Mouse (Mus musculus): Measurements from ENCODE around the gene Nme9.

Nme9 gene

GRCm38 (mm10) chr9:99484632-99485031, 33.4 kb downstream of the Nme9 start:
- DNase-seq = no peak

GRCm38 (mm10) chr9:99485144-99485543, 33.9 kb downstream of the Nme9 start:
- no peak for DNase-seq

DNA sequence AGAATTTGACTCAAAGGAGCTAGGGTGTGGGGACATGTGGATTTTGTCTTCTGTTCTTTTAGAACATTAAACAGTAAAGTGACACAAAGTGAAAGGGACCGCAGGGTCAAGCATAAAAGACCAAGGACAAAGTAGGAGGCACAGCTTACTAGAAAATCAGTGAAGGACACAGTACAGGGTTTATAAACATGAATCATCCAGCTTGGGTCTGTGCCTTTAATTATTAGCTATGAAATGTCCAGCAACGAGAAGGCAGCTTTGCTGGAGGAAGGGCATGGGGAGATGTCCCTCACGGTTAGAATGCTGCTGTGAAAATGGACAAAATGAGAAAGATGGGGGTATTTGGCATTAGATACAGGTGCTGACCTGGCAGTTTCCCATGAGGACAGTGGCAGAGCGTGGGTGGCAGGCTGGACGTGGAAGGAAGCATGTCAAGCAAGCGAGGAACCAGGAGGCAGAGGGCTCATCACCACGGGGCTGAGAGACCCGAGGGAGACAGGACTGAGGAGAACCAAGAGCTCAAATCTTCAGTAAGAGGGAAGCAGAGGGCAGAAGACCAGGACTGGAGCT, 35.9 kb downstream of the Nme9 start:
- DNase-seq = no peak

DNA sequence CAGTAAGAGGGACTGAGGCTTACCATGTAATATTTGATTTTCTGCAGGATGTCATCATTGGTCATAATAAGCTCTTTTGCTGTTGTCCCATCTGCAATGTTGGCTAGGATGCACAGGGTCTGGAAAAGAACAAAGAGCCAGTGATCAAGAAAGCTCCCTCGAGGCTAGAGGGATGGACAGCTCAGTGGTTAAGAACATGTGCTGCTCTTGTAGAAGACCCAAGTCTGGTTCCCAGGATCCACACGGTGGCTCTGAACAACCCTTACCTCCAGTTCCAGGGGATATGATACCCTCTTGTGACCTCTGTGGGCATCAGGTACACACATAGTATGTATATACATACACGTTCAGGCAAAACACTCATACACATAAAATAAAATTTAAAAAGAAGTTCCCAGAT, 36.6 kb downstream of the Nme9 start:
- DNase-seq = no peak

GRCm38 (mm10) chr9:99491050-99491449, 39.8 kb downstream of the Nme9 start:
- no peak for DNase-seq

DNA sequence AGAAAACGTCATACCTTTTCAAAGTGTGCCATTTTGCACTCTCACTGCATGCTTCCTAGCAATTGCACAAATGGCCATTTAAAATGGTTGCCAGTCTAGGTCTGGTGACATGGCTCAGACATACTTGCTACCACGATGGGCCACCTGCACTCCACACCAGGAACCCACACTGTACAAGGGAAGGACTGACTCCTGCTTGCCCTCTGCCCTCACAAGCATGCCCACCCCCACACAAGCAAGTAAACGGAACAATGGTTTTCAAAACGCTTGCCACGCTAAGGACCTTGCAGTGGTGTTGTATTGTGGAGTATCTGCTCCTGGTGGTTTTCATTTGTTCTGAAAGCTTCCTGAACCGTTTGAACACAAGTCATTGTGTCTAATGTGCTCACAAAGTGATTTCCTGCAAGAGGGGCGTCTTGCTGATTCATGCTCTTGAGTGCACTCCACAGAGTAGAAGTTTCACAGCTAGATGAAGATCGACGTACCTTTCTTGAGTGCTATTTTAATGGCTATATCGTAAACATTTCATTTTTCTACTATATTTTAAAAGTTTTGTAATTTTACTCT, 41.4 kb downstream of the Nme9 start:
- DNase-seq = no peak

- no peak for DNase-seq
Observed at GRCm38 (mm10) chr9:99499336-99499735, 48.1 kb downstream of the Nme9 start.

DNA sequence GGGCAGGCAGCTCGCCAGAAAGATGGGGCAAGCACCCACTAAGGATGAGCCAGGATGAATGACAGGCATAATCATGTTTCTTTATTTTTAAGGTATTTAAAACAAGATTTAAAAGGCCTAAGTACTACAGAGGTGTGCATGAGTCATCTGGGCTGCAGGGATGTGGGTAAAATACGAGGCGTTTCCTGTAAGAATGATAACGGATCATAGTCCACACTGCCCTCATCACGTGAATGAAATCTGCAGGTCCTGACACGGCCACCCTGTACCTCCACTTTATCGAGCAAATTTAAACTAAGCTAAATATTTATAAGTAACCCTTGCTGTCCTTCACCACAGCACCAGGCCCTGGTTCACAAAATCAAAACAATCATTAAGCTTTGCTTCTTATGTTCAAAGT, 54.6 kb downstream of the Nme9 start:
- no peak for DNase-seq
